Comparison of ENCODE assay signal across 19 mouse cellular contexts in the genomic region with DNA sequence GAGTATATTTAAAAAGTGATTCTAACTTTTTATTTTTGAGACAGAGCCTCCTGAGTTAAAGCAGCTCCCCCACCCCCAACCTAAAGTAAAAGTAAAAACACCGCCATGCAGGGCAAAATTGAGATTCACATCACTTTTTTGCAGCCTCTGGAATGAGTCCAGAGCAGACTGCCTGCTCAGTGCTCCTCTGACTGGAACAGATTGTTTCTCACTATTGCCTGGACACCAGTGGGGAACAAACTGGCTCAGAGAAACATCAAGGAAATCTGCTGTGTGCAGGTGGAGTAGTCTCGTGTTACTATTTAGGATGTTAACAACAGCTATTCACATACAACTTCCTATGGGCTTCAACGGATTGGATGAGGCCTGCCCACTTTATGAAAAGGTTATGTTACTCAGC. TPM values are rescaled to one million over a fixed set of nuclear protein-coding genes. Genes with fewer than 3 reads are reported as not detected.
DNase-seq lines count a peak whose midpoint lies in the region; ATAC-seq and TF ChIP-seq lines count a peak whose summit lies in the region.
"Had no signal": no experiment of that assay in that cellular context is flagged by ENCODE, and none has a peak within 500 bp of the region (broad histone marks: within the 10 kb centered on the region; RNA-seq: fewer than 3 reads in every experiment).

No protein-coding gene starts in this region.

- no peak for TF ChIP-seq POLR2A in kidney, adult 2 months (IDR thresholded peaks at IDR 0.05; ENCODE audit: low read depth, low read length)

- H3K4me3 ChIP-seq in kidney, postnatal 0 days (replicated peaks; ENCODE audit: low read depth, low read length): no peak overlapping the region
- H3K4me3 ChIP-seq in kidney, adult 2 months (ENCODE audit: insufficient read depth, low read depth, low read length): no peak overlapping the region
- no peak overlapping the region for H3K4me3 ChIP-seq in intestine, postnatal 0 days (ENCODE audit: low read depth, low read length)
- H3K4me3 ChIP-seq: erythroblast, embryonic 14.5 days; forebrain, embryonic 15.5 days; heart, embryonic 13.5 days; kidney, embryonic 15.5 days; liver, embryonic 12.5 days; midbrain, embryonic 12.5 days; myocyte; neural tube, embryonic 15.5 days; stomach, embryonic 15.5 days had no signal

- TF ChIP-seq CTCF in kidney, postnatal 0 days (IDR thresholded peaks at IDR 0.05; ENCODE audit: low read depth): no peak
- no peak for TF ChIP-seq CTCF in kidney, adult 2 months (conservative IDR thresholded peaks at IDR 0.05; ENCODE audit: insufficient read depth, insufficient read length, low read depth, low read length)
- no peak for TF ChIP-seq CTCF in intestine, postnatal 0 days (IDR thresholded peaks at IDR 0.05; ENCODE audit: low read depth)

- no peak for ATAC-seq in kidney, postnatal 0 days (replicated peaks; ENCODE audit: low FRiP score, low read depth)
- no peak for ATAC-seq in intestine, postnatal 0 days
- ATAC-seq: forebrain, embryonic 15.5 days; liver, embryonic 12.5 days had no signal

- no peaks in the 10 kb centered on the region for H3K27me3 ChIP-seq in kidney, postnatal 0 days (ENCODE audit: insufficient read depth, low read length)
- no peaks in the 10 kb centered on the region for H3K27me3 ChIP-seq in kidney, adult 2 months (replicated peaks; ENCODE audit: control insufficient read depth, insufficient read depth, low read length)
- H3K27me3 ChIP-seq in intestine, postnatal 0 days (replicated peaks; ENCODE audit: control insufficient read depth, insufficient read depth, low read length): no peaks in the 10 kb centered on the region
- H3K27me3 ChIP-seq: forebrain, embryonic 15.5 days; midbrain, embryonic 12.5 days; neural tube, embryonic 15.5 days; stomach, embryonic 15.5 days had no signal

- no peak for DNase-seq in kidney, postnatal 0 days (ENCODE audit: low spot score)
- no peak for DNase-seq in kidney, adult 2 months
- DNase-seq in brain, adult 2 months (ENCODE audit: low read depth, low spot score): peak; percentile 91
- DNase-seq in cerebellum, adult 11-12 months: peak; percentile 66
- peak; percentile 48 to 64 for DNase-seq in cerebellum, postnatal 25 days
- no peak for DNase-seq in ovary, adult 18-20 months (ENCODE audit: low spot score)
- DNase-seq: lung, embryonic 14.5 days had no signal

- WGBS in kidney, postnatal 0 days: 59% methylated on average over 3 of the region's 3 CpGs
- WGBS in kidney, adult 2 months: 70% methylated on average over 3 of the region's 3 CpGs
- 79% methylated on average over 3 of the region's 3 CpGs for WGBS in intestine, postnatal 0 days

- 0 out of 2 replicates have a peak overlapping the region, but pooled peaks have one; percentile 25 for H3K27ac ChIP-seq in kidney, postnatal 0 days
- H3K27ac ChIP-seq in kidney, adult 2 months (ENCODE audit: insufficient read depth, low read depth, low read length): no peak overlapping the region
- H3K27ac ChIP-seq in intestine, postnatal 0 days (ENCODE audit: low read depth, low read length): no peak overlapping the region
- H3K27ac ChIP-seq: forebrain, embryonic 15.5 days; heart, embryonic 13.5 days; kidney, embryonic 15.5 days; liver, embryonic 12.5 days; macrophage; midbrain, embryonic 12.5 days; neural tube, embryonic 15.5 days; stomach, embryonic 15.5 days had no signal

- no peaks in the 10 kb centered on the region for H3K36me3 ChIP-seq in kidney, postnatal 0 days (ENCODE audit: insufficient read depth, low read length)
- H3K36me3 ChIP-seq in kidney, adult 2 months (ENCODE audit: control insufficient read depth, insufficient read depth, low read length): no peaks in the 10 kb centered on the region
- H3K36me3 ChIP-seq in intestine, postnatal 0 days (ENCODE audit: control insufficient read depth, insufficient read depth): no peaks in the 10 kb centered on the region
- H3K36me3 ChIP-seq: forebrain, embryonic 15.5 days; heart, embryonic 13.5 days; kidney, embryonic 15.5 days; liver, embryonic 12.5 days; midbrain, embryonic 12.5 days; neural tube, embryonic 15.5 days; stomach, embryonic 15.5 days had no signal

- H3K9me3 ChIP-seq in kidney, postnatal 0 days (replicated peaks; ENCODE audit: low read length): no peaks in the 10 kb centered on the region
- no peaks in the 10 kb centered on the region for H3K9me3 ChIP-seq in intestine, postnatal 0 days (ENCODE audit: control insufficient read depth)
- H3K9me3 ChIP-seq: forebrain, embryonic 15.5 days; heart, embryonic 13.5 days; kidney, embryonic 15.5 days; liver, embryonic 12.5 days; midbrain, embryonic 12.5 days; neural tube, embryonic 15.5 days; stomach, embryonic 15.5 days had no signal

- no peak overlapping the region for H3K9ac ChIP-seq in kidney, postnatal 0 days (ENCODE audit: low read depth, low read length)
- H3K9ac ChIP-seq in intestine, postnatal 0 days (ENCODE audit: low read depth, low read length): no peak overlapping the region
- H3K9ac ChIP-seq: forebrain, embryonic 15.5 days; heart, embryonic 13.5 days; kidney, embryonic 15.5 days; liver, embryonic 12.5 days; lung, embryonic 14.5 days; midbrain, embryonic 12.5 days; neural tube, embryonic 15.5 days; stomach, embryonic 15.5 days had no signal

- no peak overlapping the region for H3K4me2 ChIP-seq in kidney, postnatal 0 days (ENCODE audit: low read length)
- no peak overlapping the region for H3K4me2 ChIP-seq in intestine, postnatal 0 days (replicated peaks; ENCODE audit: low read depth)
- H3K4me2 ChIP-seq: forebrain, embryonic 15.5 days; heart, embryonic 13.5 days; kidney, embryonic 15.5 days; liver, embryonic 12.5 days; lung, embryonic 14.5 days; midbrain, embryonic 12.5 days; neural tube, embryonic 15.5 days; stomach, embryonic 15.5 days had no signal

- no peaks in the 10 kb centered on the region for H3K4me1 ChIP-seq in kidney, postnatal 0 days (replicated peaks; ENCODE audit: insufficient read depth, low read length)
- H3K4me1 ChIP-seq in kidney, adult 2 months (ENCODE audit: control insufficient read depth, insufficient read depth, low read length): no peaks in the 10 kb centered on the region
- no peaks in the 10 kb centered on the region for H3K4me1 ChIP-seq in intestine, postnatal 0 days (replicated peaks; ENCODE audit: control insufficient read depth, insufficient read depth, low read length)
- H3K4me1 ChIP-seq: forebrain, embryonic 15.5 days; kidney, embryonic 15.5 days; liver, embryonic 12.5 days; midbrain, embryonic 12.5 days; neural tube, embryonic 15.5 days; stomach, embryonic 15.5 days had no signal

RNA-seq across cellular contexts. Expression of a gene that starts 16.2 kb away (rescaled TPM):
- 19.9 and 23.4 TPM in 2 replicates for polyA plus RNA-seq in kidney, postnatal 0 days (2015; fragmentation: Nextera tagmentation; extraction: Ambion mirVana)
- 0.22 and 0.25 TPM in 2 replicates for polyA plus RNA-seq in kidney, adult 2 months (2012; rRNA removed)
- 0.09 and 0.37 TPM in 2 replicates for polyA plus RNA-seq in intestine, postnatal 0 days (2015; fragmentation: Nextera tagmentation; extraction: Ambion mirVana)
- polyA plus RNA-seq: erythroblast, embryonic 14.5 days; intestine, embryonic 14.5 days; liver, embryonic 12.5 days; macrophage; myocyte had no signal

RNA-seq across cellular contexts. Expression of a gene that starts 53.7 kb away (rescaled TPM):
- 0.51 and 1.3 TPM in 2 replicates for polyA plus RNA-seq in kidney, postnatal 0 days (2015; fragmentation: Nextera tagmentation; extraction: Ambion mirVana)
- polyA plus RNA-seq in kidney, adult 2 months (2012; rRNA removed): 0.05 TPM in 1 of 2 replicates, not detected in the other
- 0.46 and 0.59 TPM in 2 replicates for polyA plus RNA-seq in intestine, postnatal 0 days (2015; fragmentation: Nextera tagmentation; extraction: Ambion mirVana)
- polyA plus RNA-seq: erythroblast, embryonic 14.5 days; myocyte had no signal

Comparison
In these comparisons a context has a peak if more than half of its experiments do, and no peak if none do; other contexts are left out.
1. RNA of a gene that starts 16.2 kb away (polyA plus RNA-seq): 19.9 to 23.4 TPM in kidney, postnatal 0 days; 0.09 to 0.37 TPM in intestine, postnatal 0 days and 0.22 to 0.25 TPM in kidney, adult 2 months; every median in the first group is over 10 times any median in the second.
2. DNase-seq: peak in brain, adult 2 months (single experiment), cerebellum, adult 11-12 months (single experiment) and cerebellum, postnatal 25 days (2 of 2); none in kidney, postnatal 0 days (single experiment), kidney, adult 2 months (single experiment) and ovary, adult 18-20 months (single experiment).